Mouse (Mus musculus) natural killer cell, adult 2 months (primary cell): ENCODE measurements around the gene Cyp2s1.

ENCODE experiments used
- DNase-seq, 2 experiments: peaks; one replicate each; pipeline ENCODE4 v3.0.0; 2022; ENCODE audit warnings: low spot score in 2 of 2

Gene Cyp2s1

GRCm38 (mm10) chr7:25816241-25816919 is at the start of gene Cyp2s1:
TSS of gene Cyp2s1 (minus strand) at chr7:25816913.
- peak in 1 of 2 experiments; percentile 14 for DNase-seq

- no peak for DNase-seq
These were observed 48.1 kb upstream of the Cyp2s1 start for GRCm38 (mm10) chr7:25864861-25865260.

- DNase-seq, result no peak
These were observed 47.0 kb upstream of the Cyp2s1 start for GRCm38 (mm10) chr7:25863756-25864155.

GRCm38 (mm10) chr7:25862365-25862764 is 45.7 kb upstream of the Cyp2s1 start:
- no peak for DNase-seq

GRCm38 (mm10) chr7:25859962-25860870 is 43.5 kb upstream of the Cyp2s1 start:
- no peak for DNase-seq

GRCm38 (mm10) chr7:25855082-25855481 is 38.4 kb upstream of the Cyp2s1 start:
- DNase-seq, result peak; percentile 34 to 64

- DNase-seq, result no peak
These were observed 31.7 kb upstream of the Cyp2s1 start for GRCm38 (mm10) chr7:25848444-25848812.

GRCm38 (mm10) chr7:25847722-25848443 is 31.2 kb upstream of the Cyp2s1 start:
- DNase-seq, result peak; percentile 67 to 83

- no peak for DNase-seq
These were observed 28.2 kb upstream of the Cyp2s1 start for GRCm38 (mm10) chr7:25844885-25845284.

- no peak for DNase-seq
These were observed 27.7 kb upstream of the Cyp2s1 start for GRCm38 (mm10) chr7:25844423-25844822.

- no peak for DNase-seq
These were observed 26.8 kb upstream of the Cyp2s1 start for GRCm38 (mm10) chr7:25843492-25843891.

- no peak for DNase-seq
These were observed 24.2 kb upstream of the Cyp2s1 start for GRCm38 (mm10) chr7:25840908-25841307.

- peak in 1 of 2 experiments; percentile 24 for DNase-seq
These were observed 18.6 kb upstream of the Cyp2s1 start for GRCm38 (mm10) chr7:25835188-25835891.

- no peak for DNase-seq
These were observed 15.1 kb upstream of the Cyp2s1 start for GRCm38 (mm10) chr7:25831557-25832530.

GRCm38 (mm10) chr7:25830251-25830650 is 13.5 kb upstream of the Cyp2s1 start:
- DNase-seq, result no peak

- DNase-seq, result peak; percentile 25 to 46
These were observed 10.5 kb upstream of the Cyp2s1 start for GRCm38 (mm10) chr7:25827199-25827598.

- DNase-seq, result no peak
These were observed 9.3 kb upstream of the Cyp2s1 start for GRCm38 (mm10) chr7:25826029-25826428.

- no peak for DNase-seq
These were observed 8.3 kb upstream of the Cyp2s1 start for GRCm38 (mm10) chr7:25825043-25825442.

GRCm38 (mm10) chr7:25815571-25815970 is 1.1 kb downstream of the Cyp2s1 start:
- no peak for DNase-seq

- DNase-seq, result no peak
These were observed 2.0 kb downstream of the Cyp2s1 start for GRCm38 (mm10) chr7:25814711-25815110.
